Mouse (Mus musculus): ENCODE measurements at regions not wholly inside any gene's neighbourhood (a gene's known extent, or its start where the extent isn't known, plus 50 kb on each side); places are given as distances from the start of the nearest gene placed in this dataset.

GRCm38 (mm10) chr3:39397677-39398076, 510.9 kb downstream of the Fat4 start:
- H3K9me3 ChIP-seq (ENCODE audit: control insufficient read depth, low read depth, low read length): no peaks in the 10 kb centered on the region
- H3K27ac ChIP-seq (ENCODE audit: low read length): no peak overlapping the region
- ATAC-seq (ENCODE audit: insufficient number of reproducible peaks, insufficient read depth, low FRiP score, low read depth): no peak
- H3K4me1 ChIP-seq (ENCODE audit: control insufficient read depth, insufficient read depth, low read length): 0 out of 2 replicates have a peak, but pooled peaks cover 3% of the 10 kb centered on the region
- H3K36me3 ChIP-seq (ENCODE audit: control insufficient read depth, insufficient read depth, low read length): no peaks in the 10 kb centered on the region
- H3K4me2 ChIP-seq (replicated peaks; ENCODE audit: low read depth, low read length): no peak overlapping the region
- no peak overlapping the region for H3K4me3 ChIP-seq (ENCODE audit: low read depth, low read length)
- no peaks in the 10 kb centered on the region for H3K27me3 ChIP-seq (ENCODE audit: control insufficient read depth, insufficient read depth, low read length)
- WGBS: 94% methylated on average over 2 of the region's 2 CpGs
- H3K9ac ChIP-seq (replicated peaks; ENCODE audit: low read depth, low read length): no peak overlapping the region

- H3K4me1 ChIP-seq (ENCODE audit: control insufficient read depth, insufficient read depth, low read length): no peaks in the 10 kb centered on the region
- no peaks in the 10 kb centered on the region for H3K36me3 ChIP-seq (ENCODE audit: control insufficient read depth, insufficient read depth, low read length)
- no peak overlapping the region for H3K4me3 ChIP-seq (ENCODE audit: low read depth, low read length)
- no peak for ATAC-seq (ENCODE audit: insufficient number of reproducible peaks, insufficient read depth, low FRiP score, low read depth)
- no peak overlapping the region for H3K27ac ChIP-seq (ENCODE audit: low read length)
- 56% methylated on average over 5 of the region's 5 CpGs for WGBS
- H3K9me3 ChIP-seq (ENCODE audit: control insufficient read depth, low read depth, low read length): no peaks in the 10 kb centered on the region
- H3K4me2 ChIP-seq (replicated peaks; ENCODE audit: low read depth, low read length): no peak overlapping the region
- H3K9ac ChIP-seq (replicated peaks; ENCODE audit: low read depth, low read length): no peak overlapping the region
- no peaks in the 10 kb centered on the region for H3K27me3 ChIP-seq (ENCODE audit: control insufficient read depth, insufficient read depth, low read length)
Observed at GRCm38 (mm10) chr3:39424778-39425642, 538.3 kb downstream of the Fat4 start.

- 57% methylated on average over 2 of the region's 2 CpGs for WGBS
- Histone ChIP-seq H3K4me3 (ENCODE audit: low read depth, low read length) (no peak overlapping the region), H3K9me3 (ENCODE audit: control insufficient read depth, low read depth, low read length) (no peaks in the 10 kb centered on the region), H3K27me3 (ENCODE audit: control insufficient read depth, insufficient read depth, low read length) (no peaks in the 10 kb centered on the region), H3K9ac (replicated peaks; ENCODE audit: low read depth, low read length) (no peak overlapping the region), H3K27ac (ENCODE audit: low read length) (no peak overlapping the region), H3K4me2 (replicated peaks; ENCODE audit: low read depth, low read length) (no peak overlapping the region), H3K36me3 (ENCODE audit: control insufficient read depth, insufficient read depth, low read length) (no peaks in the 10 kb centered on the region), H3K4me1 (ENCODE audit: control insufficient read depth, insufficient read depth, low read length) (no peaks in the 10 kb centered on the region)
- no peak for ATAC-seq (ENCODE audit: insufficient number of reproducible peaks, insufficient read depth, low FRiP score, low read depth)
Observed at GRCm38 (mm10) chr3:39425643-39426016, 538.9 kb downstream of the Fat4 start.

- Histone ChIP-seq H3K9ac (replicated peaks; ENCODE audit: low read depth, low read length) (no peak overlapping the region), H3K4me3 (ENCODE audit: low read depth, low read length) (no peak overlapping the region), H3K36me3 (ENCODE audit: control insufficient read depth, insufficient read depth, low read length) (no peaks in the 10 kb centered on the region), H3K4me1 (ENCODE audit: control insufficient read depth, insufficient read depth, low read length) (no peaks in the 10 kb centered on the region), H3K4me2 (replicated peaks; ENCODE audit: low read depth, low read length) (no peak overlapping the region), H3K9me3 (ENCODE audit: control insufficient read depth, low read depth, low read length) (no peaks in the 10 kb centered on the region), H3K27ac (ENCODE audit: low read length) (no peak overlapping the region), H3K27me3 (ENCODE audit: control insufficient read depth, insufficient read depth, low read length) (no peaks in the 10 kb centered on the region)
- 49% methylated on average over 10 of the region's 10 CpGs for WGBS
- no peak for ATAC-seq (ENCODE audit: insufficient number of reproducible peaks, insufficient read depth, low FRiP score, low read depth)
Observed at GRCm38 (mm10) chr3:39443328-39443727, 556.6 kb downstream of the Fat4 start.

GRCm38 (mm10) chr3:39455650-39456049, 568.9 kb downstream of the Fat4 start:
- H3K4me3 ChIP-seq (ENCODE audit: low read depth, low read length): no peak overlapping the region
- H3K27ac ChIP-seq (ENCODE audit: low read length): no peak overlapping the region
- H3K36me3 ChIP-seq (ENCODE audit: control insufficient read depth, insufficient read depth, low read length): no peaks in the 10 kb centered on the region
- ATAC-seq (ENCODE audit: insufficient number of reproducible peaks, insufficient read depth, low FRiP score, low read depth): no peak
- H3K27me3 ChIP-seq (ENCODE audit: control insufficient read depth, insufficient read depth, low read length): no peaks in the 10 kb centered on the region
- H3K4me1 ChIP-seq (ENCODE audit: control insufficient read depth, insufficient read depth, low read length): no peaks in the 10 kb centered on the region
- no peaks in the 10 kb centered on the region for H3K9me3 ChIP-seq (ENCODE audit: control insufficient read depth, low read depth, low read length)
- no peak overlapping the region for H3K4me2 ChIP-seq (replicated peaks; ENCODE audit: low read depth, low read length)
- no peak overlapping the region for H3K9ac ChIP-seq (replicated peaks; ENCODE audit: low read depth, low read length)

- Histone ChIP-seq H3K9me3 (ENCODE audit: control insufficient read depth, low read depth, low read length) (no peaks in the 10 kb centered on the region), H3K27me3 (ENCODE audit: control insufficient read depth, insufficient read depth, low read length) (no peaks in the 10 kb centered on the region), H3K36me3 (ENCODE audit: control insufficient read depth, insufficient read depth, low read length) (no peaks in the 10 kb centered on the region), H3K9ac (replicated peaks; ENCODE audit: low read depth, low read length) (no peak overlapping the region), H3K4me1 (ENCODE audit: control insufficient read depth, insufficient read depth, low read length) (no peaks in the 10 kb centered on the region), H3K4me2 (replicated peaks; ENCODE audit: low read depth, low read length) (no peak overlapping the region), H3K27ac (ENCODE audit: low read length) (no peak overlapping the region), H3K4me3 (ENCODE audit: low read depth, low read length) (no peak overlapping the region)
- ATAC-seq (ENCODE audit: insufficient number of reproducible peaks, insufficient read depth, low FRiP score, low read depth): no peak
- 61% methylated on average over 14 of the region's 14 CpGs for WGBS
Observed at GRCm38 (mm10) chr3:39460183-39460888, 573.6 kb downstream of the Fat4 start.

GRCm38 (mm10) chr3:39461561-39461960, 574.8 kb downstream of the Fat4 start:
- ATAC-seq (ENCODE audit: insufficient number of reproducible peaks, insufficient read depth, low FRiP score, low read depth): no peak
- 93% methylated on average over 4 of the region's 4 CpGs for WGBS

GRCm38 (mm10) chr3:39465811-39466210, 579.1 kb downstream of the Fat4 start:
- Histone ChIP-seq H3K9ac (replicated peaks; ENCODE audit: low read depth, low read length) (no peak overlapping the region), H3K36me3 (ENCODE audit: control insufficient read depth, insufficient read depth, low read length) (no peaks in the 10 kb centered on the region), H3K4me3 (ENCODE audit: low read depth, low read length) (no peak overlapping the region), H3K27me3 (ENCODE audit: control insufficient read depth, insufficient read depth, low read length) (no peaks in the 10 kb centered on the region), H3K4me1 (ENCODE audit: control insufficient read depth, insufficient read depth, low read length) (no peaks in the 10 kb centered on the region), H3K4me2 (replicated peaks; ENCODE audit: low read depth, low read length) (no peak overlapping the region), H3K9me3 (ENCODE audit: control insufficient read depth, low read depth, low read length) (no peaks in the 10 kb centered on the region), H3K27ac (ENCODE audit: low read length) (no peak overlapping the region)
- 73% methylated on average over 3 of the region's 3 CpGs for WGBS
- no peak for ATAC-seq (ENCODE audit: insufficient number of reproducible peaks, insufficient read depth, low FRiP score, low read depth)

More at GRCm38 (mm10) chr3:39461561-39461960, 574.8 kb downstream of the Fat4 start:
- no peaks in the 10 kb centered on the region for H3K36me3 ChIP-seq (ENCODE audit: control insufficient read depth, insufficient read depth, low read length)
- H3K4me2 ChIP-seq (replicated peaks; ENCODE audit: low read depth, low read length): no peak overlapping the region
- H3K27me3 ChIP-seq (ENCODE audit: control insufficient read depth, insufficient read depth, low read length): no peaks in the 10 kb centered on the region
- no peak overlapping the region for H3K9ac ChIP-seq (replicated peaks; ENCODE audit: low read depth, low read length)
- H3K9me3 ChIP-seq (ENCODE audit: control insufficient read depth, low read depth, low read length): no peaks in the 10 kb centered on the region
- no peak overlapping the region for H3K27ac ChIP-seq (ENCODE audit: low read length)
- H3K4me1 ChIP-seq (ENCODE audit: control insufficient read depth, insufficient read depth, low read length): no peaks in the 10 kb centered on the region
- H3K4me3 ChIP-seq (ENCODE audit: low read depth, low read length): no peak overlapping the region
